Mouse (Mus musculus): Measurements from ENCODE around the gene Myadm. TPM values are rescaled to one million over a fixed set of nuclear protein-coding genes. Genes with fewer than 3 reads are reported as not detected.

Myadm gene
- polyA plus RNA-seq, 1 experiment from 2014 or later, result 127 TPM

Other genes starting within 250 kb of the Myadm start
- 0.30 and 0.65 TPM in 2 replicates for gene AU018091, start 119.9 kb upstream of the Myadm start, polyA plus RNA-seq (2016; fragmentation: Nextera tagmentation; extraction: Ambion mirVana)
- 0.06 TPM in 1 of 2 replicates, not detected in the other for gene Nlrp12, start 39.3 kb upstream of the Myadm start, polyA plus RNA-seq (2016; fragmentation: Nextera tagmentation; extraction: Ambion mirVana)
- 0.16 and 0.35 TPM in 2 replicates for gene Prkcg, start 99 bp downstream of the Myadm start, polyA plus RNA-seq (2016; fragmentation: Nextera tagmentation; extraction: Ambion mirVana)
- gene Cacng7, start 43.9 kb downstream of the Myadm start, polyA plus RNA-seq (2016; fragmentation: Nextera tagmentation; extraction: Ambion mirVana), result 0.22 and 1.3 TPM in 2 replicates
- 1.8 and 2.3 TPM in 2 replicates for gene Cacng8, start 101.6 kb downstream of the Myadm start, polyA plus RNA-seq (2016; fragmentation: Nextera tagmentation; extraction: Ambion mirVana)
- gene Cacng6, start 135.1 kb downstream of the Myadm start, polyA plus RNA-seq (2016; fragmentation: Nextera tagmentation; extraction: Ambion mirVana), result 9.6 and 23.7 TPM in 2 replicates
- not detected in 2 replicates for gene Tarm1, start 213.5 kb downstream of the Myadm start, polyA plus RNA-seq (2016; fragmentation: Nextera tagmentation; extraction: Ambion mirVana)

All from heart, embryonic 10.5 days (tissue).